Mouse (Mus musculus) stomach, embryonic 14.5 days (tissue): ENCODE measurements around the gene Olfr97. TPM values are rescaled to one million over a fixed set of nuclear protein-coding genes. Genes with fewer than 3 reads are reported as not detected.

ENCODE experiments used
- ATAC-seq: fragments of 200-750 bp; cut with Nextera tagmentation; 2 replicates; pipeline ENCODE4 v1.8.0; 2017; ENCODE audit warnings: low read depth, moderate TSS enrichment; ENCODE audit not compliant: insufficient number of reproducible peaks, insufficient read depth, low FRiP score
- H3K27ac ChIP-seq: fragments of 300-500 bp; sonication (generic); 2 replicates; pipeline ENCODE4 v1.5.1; 2014; ENCODE audit warnings: mild to moderate bottlenecking, low read length, moderate library complexity, mixed read lengths
- H3K27me3 ChIP-seq: fragments of 300-500 bp; sonication (generic); 2 replicates; pipeline ENCODE4 v1.6.1; 2014; ENCODE audit warnings: low read length, control low read depth, mixed read lengths; ENCODE audit not compliant: control insufficient read depth, insufficient read depth
- H3K36me3 ChIP-seq: fragments of 300-500 bp; sonication (generic); 2 replicates; pipeline ENCODE4 v1.6.1; 2014; ENCODE audit warnings: mild to moderate bottlenecking, control low read depth, low read length, moderate library complexity, mixed read lengths; ENCODE audit not compliant: control insufficient read depth, insufficient read depth
- H3K4me1 ChIP-seq: fragments of 300-500 bp; sonication (generic); 2 replicates; pipeline ENCODE4 v1.6.1; 2014; ENCODE audit warnings: low read length, control low read depth, mixed read lengths; ENCODE audit not compliant: control insufficient read depth, insufficient read depth
- H3K4me2 ChIP-seq: fragments of 300-500 bp; sonication (generic); replicated peaks from 2 replicates; pipeline ENCODE4 v1.6.1; 2014; ENCODE audit warnings: low read depth, low read length, control low read depth
- H3K4me3 ChIP-seq: fragments of 300-500 bp; sonication (generic); 2 replicates; pipeline ENCODE4 v1.5.1; 2014; ENCODE audit warnings: low read depth, low read length, control low read depth
- H3K9ac ChIP-seq: fragments of 300-500 bp; sonication (generic); replicated peaks from 2 replicates; pipeline ENCODE4 v1.6.1; 2014; ENCODE audit warnings: low read depth, mild to moderate bottlenecking, control low read depth, low read length, moderate library complexity, mixed read lengths
- H3K9me3 ChIP-seq: fragments of 300-500 bp; sonication (generic); 2 replicates; pipeline ENCODE4 v1.6.1; 2016; ENCODE audit warnings: low read depth, low read length, control low read depth; ENCODE audit not compliant: control insufficient read depth
- whole genome bisulfite sequencing: fragments of 180-500 bp; shearing (Covaris S2); extraction: QIAGEN DNeasy Blood & Tissue Kit; methylation state at CpG from one replicate; pipeline ENCODE4 v1.1.7; 2014; 5-methylcytosine and 5-hydroxymethylcytosine counted together
- polyA plus RNA-seq: library from polyadenylated mRNA; unstranded; fragments of >200 nt; fragmentation: Nextera tagmentation; extraction: Ambion mirVana; gene quantifications from 2 replicates; pipeline ENCODE4 v1.2.1, GENCODE M21; 2014

Gene Olfr97
- polyA plus RNA-seq, 1 experiment from 2014 or later = not detected

GRCm38 (mm10) chr17:37250544-37250943 is 13.4 kb upstream of the Olfr97 start:
- Histone ChIP-seq H3K36me3 (no peaks in the 10 kb centered on the region), H3K4me3 (no peak overlapping the region), H3K27ac (no peak overlapping the region), H3K9me3 (no peaks in the 10 kb centered on the region), H3K9ac (no peak overlapping the region), H3K4me2 (no peak overlapping the region), H3K4me1 (no peaks in the 10 kb centered on the region), H3K27me3 (no peaks in the 10 kb centered on the region)
- no peak for ATAC-seq
- 7% methylated on average over 1 of the region's 1 CpGs for WGBS

GRCm38 (mm10) chr17:37249460-37249859 is 12.3 kb upstream of the Olfr97 start:
- ATAC-seq = no peak
- no peak overlapping the region for H3K9ac ChIP-seq
- no peaks in the 10 kb centered on the region for H3K36me3 ChIP-seq
- H3K4me2 ChIP-seq = no peak overlapping the region
- H3K9me3 ChIP-seq = no peaks in the 10 kb centered on the region
- no peak overlapping the region for H3K4me3 ChIP-seq
- no peaks in the 10 kb centered on the region for H3K4me1 ChIP-seq
- no peaks in the 10 kb centered on the region for H3K27me3 ChIP-seq
- H3K27ac ChIP-seq = no peak overlapping the region

GRCm38 (mm10) chr17:37246715-37247114 is 9.6 kb upstream of the Olfr97 start:
- no peaks in the 10 kb centered on the region for H3K4me1 ChIP-seq
- H3K27me3 ChIP-seq = no peaks in the 10 kb centered on the region
- H3K4me3 ChIP-seq = no peak overlapping the region
- ATAC-seq = peak; percentile 61; the same call in 1 of the 2 replicates
- 31% methylated on average over 5 of the region's 5 CpGs for WGBS
- no peak overlapping the region for H3K9ac ChIP-seq
- no peak overlapping the region for H3K27ac ChIP-seq
- H3K9me3 ChIP-seq = no peaks in the 10 kb centered on the region
- no peaks in the 10 kb centered on the region for H3K36me3 ChIP-seq
- no peak overlapping the region for H3K4me2 ChIP-seq

- WGBS = 11% methylated on average over 3 of the region's 3 CpGs
- H3K27me3 ChIP-seq = no peaks in the 10 kb centered on the region
- H3K9me3 ChIP-seq = no peaks in the 10 kb centered on the region
- no peak overlapping the region for H3K4me2 ChIP-seq
- no peaks in the 10 kb centered on the region for H3K4me1 ChIP-seq
- no peaks in the 10 kb centered on the region for H3K36me3 ChIP-seq
- H3K27ac ChIP-seq = no peak overlapping the region
- no peak overlapping the region for H3K4me3 ChIP-seq
- H3K9ac ChIP-seq = no peak overlapping the region
- ATAC-seq = 0 out of 2 replicates have a peak, but pooled peaks have one; percentile 46
These were observed 5.1 kb upstream of the Olfr97 start for GRCm38 (mm10) chr17:37242198-37242597.

GRCm38 (mm10) chr17:37221879-37222278 is 15.3 kb downstream of the Olfr97 start:
- no peaks in the 10 kb centered on the region; the same call in 1 of the 2 replicates for H3K9me3 ChIP-seq
- WGBS = 18% methylated on average over 1 of the region's 1 CpGs
- H3K4me3 ChIP-seq = no peak overlapping the region
- ATAC-seq = no peak
- no peaks in the 10 kb centered on the region for H3K36me3 ChIP-seq
- no peak overlapping the region for H3K4me2 ChIP-seq
- no peak overlapping the region for H3K9ac ChIP-seq
- H3K27me3 ChIP-seq = no peaks in the 10 kb centered on the region
- H3K27ac ChIP-seq = no peak overlapping the region
- no peaks in the 10 kb centered on the region for H3K4me1 ChIP-seq

- Histone ChIP-seq H3K4me3 (no peak within 1 kb of the TSS), H3K36me3 (no peaks in the 10 kb centered on the region), H3K27ac (no peak within 1 kb of the TSS), H3K27me3 (no peaks in the 10 kb centered on the region), H3K4me1 (no peaks in the 10 kb centered on the region), H3K9me3 (no peaks in the 10 kb centered on the region; the same call in 1 of the 2 replicates), H3K9ac (no peak within 1 kb of the TSS), H3K4me2 (no peak within 1 kb of the TSS)
- 61% methylated on average over 4 of the region's 4 CpGs for WGBS
- ATAC-seq = no peak
These were observed 17.3 kb downstream of the Olfr97 start, which contains the start of gene Olfr96 for GRCm38 (mm10) chr17:37219846-37220245. Gene Olfr96, plus strand, starts transcription at chr17:37220146.

- no peaks in the 10 kb centered on the region for H3K36me3 ChIP-seq
- ATAC-seq = no peak
- WGBS = 89% methylated on average over 3 of the region's 3 CpGs
These were observed 18.6 kb downstream of the Olfr97 start for GRCm38 (mm10) chr17:37218486-37218885.

GRCm38 (mm10) chr17:37213018-37213417 is 24.1 kb downstream of the Olfr97 start, which contains the start of gene Olfr95:
Gene Olfr95, minus strand, starts transcription at chr17:37213118.
- Histone ChIP-seq H3K9me3 (no peaks in the 10 kb centered on the region; the same call in 1 of the 2 replicates), H3K4me1 (no peaks in the 10 kb centered on the region), H3K4me3 (no peak within 1 kb of the TSS), H3K27ac (no peak within 1 kb of the TSS), H3K27me3 (peaks cover 8% of the 10 kb centered on the region; the same call in 1 of the 2 replicates), H3K4me2 (no peak within 1 kb of the TSS), H3K9ac (no peak within 1 kb of the TSS), H3K36me3 (no peaks in the 10 kb centered on the region)
- ATAC-seq = no peak
- WGBS = 74% methylated on average over 3 of the region's 3 CpGs

More at GRCm38 (mm10) chr17:37218486-37218885, 18.6 kb downstream of the Olfr97 start:
- no peak overlapping the region for H3K4me2 ChIP-seq
- no peaks in the 10 kb centered on the region; the same call in 1 of the 2 replicates for H3K9me3 ChIP-seq
- H3K27me3 ChIP-seq = no peaks in the 10 kb centered on the region
- H3K9ac ChIP-seq = no peak overlapping the region
- no peak overlapping the region for H3K27ac ChIP-seq
- no peak overlapping the region for H3K4me3 ChIP-seq
- H3K4me1 ChIP-seq = no peaks in the 10 kb centered on the region
